Mouse (Mus musculus): ENCODE data around the gene Cdc14a. TPM values are rescaled to one million over a fixed set of nuclear protein-coding genes. Genes with fewer than 3 reads are reported as not detected.
A peak's percentile ranks its signal among the peaks of the same experiment; 100 is the strongest.
"Not testable (repeated sequence)": the region's sequence is repeated elsewhere in the genome, so short reads cannot be mapped to it uniquely, and the experiment has no call there.

Gene Cdc14a
- polyA plus RNA-seq, 1 experiment from 2014 or later, result 12.1 TPM

DNA sequence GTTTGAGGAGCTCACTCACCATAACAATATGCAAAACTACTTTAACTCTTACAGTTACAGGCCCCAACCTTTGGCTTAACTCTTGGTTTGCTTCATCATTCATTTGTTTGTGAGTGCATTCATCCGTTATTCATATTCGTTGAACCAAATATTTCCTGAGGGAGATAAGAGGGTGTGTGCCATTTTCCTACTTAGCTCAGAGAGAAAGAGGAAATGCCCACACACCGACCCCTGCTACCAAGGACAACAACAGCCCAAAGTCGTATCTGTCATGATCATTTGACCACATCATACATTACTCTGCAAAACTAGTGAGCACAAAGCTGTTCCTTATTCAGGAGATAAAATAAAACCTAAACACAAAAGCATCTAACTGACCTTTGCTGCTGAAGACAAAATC lies 66.7 kb downstream of the Cdc14a start:
- Histone ChIP-seq H3K36me3 (ENCODE audit: insufficient read depth) (no peaks in the 10 kb centered on the region), H3K4me2 (no peak overlapping the region), H3K4me1 (ENCODE audit: insufficient read depth) (no peaks in the 10 kb centered on the region), H3K9me3 (ENCODE audit: low read depth, low read length) (no peaks in the 10 kb centered on the region), H3K27ac (ENCODE audit: low read depth) (no peak overlapping the region), H3K4me3 (ENCODE audit: low read depth, low read length) (no peak overlapping the region), H3K9ac (no peak overlapping the region), H3K27me3 (ENCODE audit: insufficient read depth, low read length) (no peaks in the 10 kb centered on the region)
- DNase-seq (no peak), ATAC-seq (ENCODE audit: insufficient read depth) (no peak)
- WGBS, result 61% methylated on average over 4 of the region's 4 CpGs
- TF ChIP-seq CTCF (IDR thresholded peaks at IDR 0.05; ENCODE audit: low read depth), result no peak

DNA sequence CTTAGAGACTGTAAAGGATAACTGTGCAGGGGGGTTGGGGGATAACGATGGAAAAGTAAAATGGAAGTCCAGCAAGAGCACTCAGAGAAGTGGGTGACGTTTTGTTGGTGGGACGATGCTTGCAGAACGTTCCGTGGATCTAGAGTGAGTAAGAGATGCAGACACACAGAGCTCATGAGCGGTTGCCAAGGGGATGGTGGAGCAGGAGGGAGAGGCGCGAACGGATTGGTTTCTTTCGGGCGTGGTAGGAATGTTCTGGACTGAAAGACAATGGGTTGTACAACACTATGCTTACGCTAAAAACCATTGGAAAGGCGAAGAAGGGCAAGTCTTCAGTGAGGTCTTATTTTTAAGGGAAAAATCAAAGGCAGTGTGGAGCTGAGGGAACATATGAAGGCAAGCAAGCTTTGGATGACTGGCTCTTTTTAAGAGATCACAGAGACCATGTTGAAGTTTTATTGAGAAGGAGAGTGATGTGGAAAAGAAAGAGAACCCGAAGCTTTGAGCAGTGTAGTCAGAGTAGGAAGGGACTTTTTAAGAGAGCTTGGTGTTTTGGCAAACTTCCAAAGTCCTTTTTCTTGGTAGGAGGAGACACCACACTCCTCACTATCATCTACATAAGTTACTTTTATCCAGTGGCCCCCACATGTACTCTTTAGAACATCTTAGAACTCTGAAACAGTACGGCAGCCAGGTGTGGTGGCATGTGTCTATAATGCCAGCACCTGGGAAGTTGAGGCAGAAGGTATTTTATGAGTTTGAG lies 68.6 kb downstream of the Cdc14a start:
- no peak for ATAC-seq (ENCODE audit: insufficient read depth)
- Histone ChIP-seq H3K27ac (ENCODE audit: low read depth) (no peak overlapping the region), H3K9me3 (ENCODE audit: low read depth, low read length) (no peaks in the 10 kb centered on the region), H3K27me3 (ENCODE audit: insufficient read depth, low read length) (no peaks in the 10 kb centered on the region), H3K4me2 (no peak overlapping the region), H3K9ac (no peak overlapping the region), H3K36me3 (ENCODE audit: insufficient read depth) (no peaks in the 10 kb centered on the region), H3K4me3 (ENCODE audit: low read depth, low read length) (no peak overlapping the region), H3K4me1 (ENCODE audit: insufficient read depth) (no peaks in the 10 kb centered on the region)
- DNase-seq, result peak; percentile 70
- no peak for TF ChIP-seq CTCF (IDR thresholded peaks at IDR 0.05; ENCODE audit: low read depth)
- WGBS, result 84% methylated on average over 15 of the region's 15 CpGs

DNA sequence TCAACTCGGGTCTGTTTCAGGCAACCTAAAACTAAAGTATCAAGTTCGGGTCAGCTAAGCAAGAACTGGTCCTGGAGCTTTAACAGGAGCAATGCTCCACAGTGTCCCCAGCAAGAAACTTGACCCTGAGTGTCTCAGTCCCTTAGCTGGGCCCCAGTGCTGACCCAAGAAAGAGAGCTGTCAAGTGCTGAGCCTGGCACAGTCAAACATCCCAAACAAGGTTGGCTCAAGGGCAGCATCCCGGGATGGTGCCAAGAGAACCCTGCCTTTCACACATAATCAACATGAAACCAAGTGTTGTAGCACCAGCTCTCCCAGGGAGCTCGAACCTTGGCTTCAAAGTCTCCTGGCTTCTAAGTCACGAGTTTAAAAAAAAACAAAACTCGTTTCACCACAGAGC lies 71.3 kb downstream of the Cdc14a start:
- no peak for TF ChIP-seq CTCF (IDR thresholded peaks at IDR 0.05; ENCODE audit: low read depth)
- H3K4me2 ChIP-seq, result no peak overlapping the region
- DNase-seq, result no peak
- H3K4me3 ChIP-seq (ENCODE audit: low read depth, low read length), result no peak overlapping the region
- no peak overlapping the region for H3K9ac ChIP-seq
- WGBS, result 70% methylated on average over 6 of the region's 6 CpGs
- no peaks in the 10 kb centered on the region for H3K4me1 ChIP-seq (ENCODE audit: insufficient read depth)
- no peak for ATAC-seq (ENCODE audit: insufficient read depth)
- H3K27me3 ChIP-seq (ENCODE audit: insufficient read depth, low read length), result no peaks in the 10 kb centered on the region
- H3K36me3 ChIP-seq (ENCODE audit: insufficient read depth), result no peaks in the 10 kb centered on the region
- H3K27ac ChIP-seq (ENCODE audit: low read depth), result no peak overlapping the region
- no peaks in the 10 kb centered on the region for H3K9me3 ChIP-seq (ENCODE audit: low read depth, low read length)

DNA sequence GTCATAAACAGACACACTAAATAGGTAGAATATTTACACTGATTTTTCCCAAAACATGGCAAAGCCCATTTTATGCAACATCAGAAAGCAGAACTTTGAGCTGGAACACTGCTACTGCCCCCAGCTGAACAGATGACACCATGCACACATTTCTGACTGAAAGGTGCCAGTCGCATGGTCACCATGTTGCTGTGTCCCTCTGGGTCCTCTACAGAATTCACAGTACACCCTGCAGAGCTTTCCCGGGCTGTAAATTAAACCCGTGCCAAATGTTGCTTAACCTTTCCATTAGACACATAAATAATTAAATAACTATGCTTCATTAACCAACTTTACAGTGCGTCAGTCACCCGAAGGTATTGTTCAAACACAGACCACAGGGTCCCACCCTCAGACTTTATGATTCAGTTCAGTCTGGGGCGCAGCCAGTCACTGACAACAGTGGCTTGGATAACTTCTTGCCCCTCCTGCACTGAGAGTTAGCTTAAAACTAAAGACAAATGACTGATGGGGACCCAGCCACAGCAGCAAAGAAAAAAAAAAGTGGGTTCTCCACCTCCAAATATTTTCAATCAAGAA lies 73.4 kb downstream of the Cdc14a start:
- H3K9ac ChIP-seq, result no peak overlapping the region
- no peak overlapping the region for H3K4me3 ChIP-seq (ENCODE audit: low read depth, low read length)
- TF ChIP-seq CTCF (IDR thresholded peaks at IDR 0.05; ENCODE audit: low read depth), result no peak
- no peak overlapping the region for H3K27ac ChIP-seq (ENCODE audit: low read depth)
- ATAC-seq (ENCODE audit: insufficient read depth) (no peak), DNase-seq (no peak)
- no peaks in the 10 kb centered on the region for H3K4me1 ChIP-seq (ENCODE audit: insufficient read depth)
- H3K9me3 ChIP-seq (ENCODE audit: low read depth, low read length), result no peaks in the 10 kb centered on the region
- no peaks in the 10 kb centered on the region for H3K27me3 ChIP-seq (ENCODE audit: insufficient read depth, low read length)
- WGBS, result 87% methylated on average over 6 of the region's 6 CpGs
- peaks cover 2% of the 10 kb centered on the region; the same call in 1 of the 2 replicates for H3K36me3 ChIP-seq (ENCODE audit: insufficient read depth)
- H3K4me2 ChIP-seq, result no peak overlapping the region

GRCm38 (mm10) chr3:116347571-116347970 lies 76.3 kb downstream of the Cdc14a start:
- not testable (repeated sequence) for ATAC-seq (ENCODE audit: insufficient read depth); DNase-seq; H3K36me3 ChIP-seq (ENCODE audit: insufficient read depth); H3K4me1 ChIP-seq (ENCODE audit: insufficient read depth); H3K4me3 ChIP-seq (ENCODE audit: low read depth, low read length); H3K9me3 ChIP-seq (ENCODE audit: low read depth, low read length); H3K9ac ChIP-seq; H3K4me2 ChIP-seq; H3K27ac ChIP-seq (ENCODE audit: low read depth); H3K27me3 ChIP-seq (ENCODE audit: insufficient read depth, low read length)
- WGBS, result 92% methylated on average over 29 of the region's 29 CpGs

DNA sequence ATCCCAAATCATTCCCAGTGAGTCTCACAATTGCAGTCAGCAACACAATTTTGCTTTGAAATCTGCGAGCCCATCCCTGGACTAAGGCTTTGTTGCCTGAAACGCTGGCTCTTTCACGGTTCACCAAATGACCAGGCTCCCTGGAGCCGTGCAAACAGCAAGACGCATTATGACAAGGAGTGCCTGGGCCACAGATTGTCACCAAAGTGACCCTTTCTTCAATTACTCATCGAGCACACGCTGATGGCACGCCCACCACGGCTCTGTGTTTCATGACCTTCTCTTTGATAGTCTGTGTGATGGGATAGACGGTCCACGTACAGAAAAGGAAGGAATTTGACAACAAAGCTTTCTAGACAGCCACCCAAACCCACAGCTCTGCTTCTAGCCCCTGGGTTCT lies 78.6 kb downstream of the Cdc14a start:
- Histone ChIP-seq H3K36me3 (ENCODE audit: insufficient read depth) (peaks cover 4% of the 10 kb centered on the region; the same call in 1 of the 2 replicates), H3K4me1 (ENCODE audit: insufficient read depth) (no peaks in the 10 kb centered on the region), H3K9ac (no peak overlapping the region), H3K4me2 (no peak overlapping the region), H3K27ac (ENCODE audit: low read depth) (no peak overlapping the region), H3K9me3 (ENCODE audit: low read depth, low read length) (no peaks in the 10 kb centered on the region), H3K27me3 (ENCODE audit: insufficient read depth, low read length) (no peaks in the 10 kb centered on the region), H3K4me3 (ENCODE audit: low read depth, low read length) (no peak overlapping the region)
- ATAC-seq (ENCODE audit: insufficient read depth), result no peak
- TF ChIP-seq CTCF (IDR thresholded peaks at IDR 0.05; ENCODE audit: low read depth), result no peak
- DNase-seq, result no peak
- WGBS, result 76% methylated on average over 11 of the region's 11 CpGs

GRCm38 (mm10) chr3:116342251-116342650 lies 81.6 kb downstream of the Cdc14a start:
- WGBS, result 87% methylated on average over 5 of the region's 5 CpGs
- Histone ChIP-seq H3K9ac (no peak overlapping the region), H3K4me3 (ENCODE audit: low read depth, low read length) (no peak overlapping the region), H3K36me3 (ENCODE audit: insufficient read depth) (peaks cover 4% of the 10 kb centered on the region; the same call in 1 of the 2 replicates), H3K27ac (ENCODE audit: low read depth) (no peak overlapping the region), H3K27me3 (ENCODE audit: insufficient read depth, low read length) (no peaks in the 10 kb centered on the region), H3K4me1 (ENCODE audit: insufficient read depth) (no peaks in the 10 kb centered on the region), H3K9me3 (ENCODE audit: low read depth, low read length) (no peaks in the 10 kb centered on the region), H3K4me2 (no peak overlapping the region)
- DNase-seq (no peak), ATAC-seq (ENCODE audit: insufficient read depth) (no peak)
- no peak for TF ChIP-seq CTCF (IDR thresholded peaks at IDR 0.05; ENCODE audit: low read depth)
